Mouse (Mus musculus): ENCODE results near the gene Ccdc40.
A peak's percentile ranks its signal among the peaks of the same experiment; 100 is the strongest.
"Not testable (repeated sequence)": the region's sequence is repeated elsewhere in the genome, so short reads cannot be mapped to it uniquely, and the experiment has no call there.

Gene Ccdc40

DNA sequence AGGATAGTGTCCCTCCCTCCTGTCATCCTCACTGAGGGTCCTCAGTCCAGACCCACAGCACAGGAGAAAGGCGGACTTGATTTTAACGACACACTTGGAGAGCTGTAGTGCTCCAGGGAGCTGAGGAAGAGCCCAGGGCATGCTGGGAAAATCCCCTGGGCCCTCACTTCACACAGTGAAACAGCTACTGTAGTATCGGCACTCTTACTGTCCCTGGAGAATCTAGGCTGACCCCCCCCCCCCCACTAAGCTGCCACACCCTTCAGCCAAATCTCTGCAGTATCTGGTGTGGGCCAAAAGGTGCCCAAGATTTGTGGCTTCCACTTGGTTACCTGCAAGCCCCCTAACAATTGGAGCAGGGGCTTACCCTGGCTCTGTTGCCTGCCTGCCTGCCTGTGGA lies 8.6 kb downstream of the Ccdc40 start:
- DNase-seq (ENCODE audit: low spot score in 2 of 2) = no peak

DNA sequence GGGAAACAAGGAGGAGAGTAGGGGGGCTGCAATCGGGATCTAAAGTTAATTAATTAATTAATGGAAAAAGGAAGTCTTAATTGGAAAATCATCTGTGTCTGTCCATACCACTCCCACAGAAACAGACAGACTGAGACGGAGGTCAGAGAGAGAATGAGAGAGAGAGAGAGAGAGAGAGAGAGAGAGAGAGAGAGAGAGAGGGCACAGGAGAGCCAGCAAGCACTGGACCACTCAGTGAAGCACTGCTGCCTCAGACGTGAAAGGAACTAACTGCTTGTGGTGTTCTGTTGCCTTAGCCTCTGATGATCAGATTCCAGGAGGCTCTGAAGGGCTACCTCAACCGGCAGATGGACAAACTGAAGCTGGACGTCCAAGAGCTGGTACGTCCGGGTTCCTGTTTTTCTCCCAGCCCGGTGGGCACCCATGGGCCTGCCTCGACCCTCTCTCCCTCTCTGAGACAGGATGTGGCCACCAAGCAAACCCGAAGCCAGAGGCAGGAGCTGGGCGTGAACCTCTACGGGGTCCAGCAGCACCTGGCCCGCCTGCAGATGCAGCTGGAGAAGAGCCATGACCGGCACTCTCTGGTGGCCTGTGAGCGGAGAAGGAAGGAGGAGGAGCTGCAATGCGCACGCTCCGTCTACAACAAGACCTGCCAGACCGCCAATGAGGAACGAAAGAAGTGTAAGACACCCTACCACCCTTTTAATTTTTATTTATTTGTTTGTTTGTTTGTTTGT lies 9.4 kb downstream of the Ccdc40 start:
- DNase-seq (ENCODE audit: low spot score in 2 of 2) = peak; percentile 26 to 50

DNA sequence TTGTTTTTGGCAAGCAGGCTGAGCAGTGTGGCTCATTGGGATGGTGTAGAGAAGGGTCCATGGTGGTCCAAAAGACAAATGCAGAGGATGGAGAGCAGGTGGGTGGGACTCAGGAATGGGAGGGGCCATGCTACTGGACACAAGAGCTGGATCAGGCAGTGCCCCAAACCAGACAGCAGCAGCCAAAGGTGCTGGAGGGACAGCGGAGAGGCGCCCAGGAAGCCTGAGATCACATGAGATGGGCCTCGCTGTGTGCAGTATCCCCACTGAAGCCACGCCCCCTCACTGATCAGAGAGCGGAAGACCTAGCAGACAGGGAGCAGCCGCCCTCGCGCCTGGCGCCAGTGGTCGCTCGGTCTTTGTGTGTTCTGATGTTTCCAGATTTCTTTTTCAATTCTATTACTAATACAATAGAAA lies 9.9 kb downstream of the Ccdc40 start:
- DNase-seq (ENCODE audit: low spot score in 2 of 2) = peak; percentile 36 to 47

DNA sequence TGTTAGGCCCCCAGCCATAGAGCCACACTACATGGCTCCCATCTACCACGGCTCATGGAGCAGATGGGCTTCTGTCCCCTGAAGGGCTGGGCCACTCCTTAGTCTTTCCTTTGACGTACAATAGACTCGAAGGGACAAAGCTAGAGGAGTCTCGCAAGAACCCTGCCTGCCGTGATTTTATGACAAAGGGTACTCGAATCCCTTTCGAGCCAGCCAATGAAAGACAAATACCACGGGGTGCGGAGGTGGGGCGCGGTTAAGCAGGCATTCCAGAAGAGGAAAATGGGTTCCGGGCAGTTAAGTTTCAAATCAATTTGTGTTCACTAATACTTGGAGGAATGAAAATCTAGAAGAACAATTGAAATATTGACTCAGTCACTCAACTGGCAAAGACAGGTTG lies 11.1 kb downstream of the Ccdc40 start:
- no peak for DNase-seq (ENCODE audit: low spot score in 2 of 2)

DNA sequence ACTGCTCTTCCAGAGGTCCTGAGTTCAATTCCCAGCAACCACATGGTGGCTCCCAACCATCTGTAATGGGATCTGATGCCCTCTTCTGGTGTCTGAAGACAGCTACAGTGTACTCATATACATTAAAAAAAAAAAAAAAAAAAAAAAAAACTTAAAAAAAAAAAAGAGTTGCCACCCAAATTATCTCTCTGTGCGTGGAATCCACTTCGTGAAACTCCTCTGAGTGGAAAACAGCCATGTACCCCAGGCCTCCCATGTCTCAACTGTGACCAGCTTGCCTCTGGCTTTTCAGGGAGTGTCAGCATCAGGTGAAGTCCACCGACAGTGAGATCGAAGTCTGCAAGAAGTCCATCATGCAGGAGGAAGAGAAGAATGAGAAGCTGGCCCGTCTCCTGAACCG lies 17.2 kb downstream of the Ccdc40 start:
- not testable (repeated sequence) for DNase-seq (ENCODE audit: low spot score in 2 of 2)

DNA sequence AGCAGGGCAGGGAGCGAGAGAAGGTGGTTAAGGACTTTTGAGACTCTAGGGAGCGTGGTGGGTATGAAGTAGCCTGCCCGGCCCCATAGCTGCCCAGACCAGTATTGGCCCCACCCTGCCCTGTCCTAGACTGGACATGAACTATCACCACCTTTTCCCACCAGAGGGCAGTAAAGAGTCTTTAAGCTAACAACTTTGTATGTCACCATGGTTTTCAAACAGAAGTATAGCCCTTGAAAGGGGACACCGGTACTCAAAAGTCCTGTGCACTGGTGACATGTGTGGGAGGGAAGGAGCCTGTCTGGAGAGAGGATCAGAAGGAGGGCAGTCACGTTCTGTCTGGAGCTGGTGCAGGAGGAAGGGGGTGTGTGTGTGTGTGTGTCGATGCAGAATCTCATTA lies 20.6 kb downstream of the Ccdc40 start:
- peak; percentile 32 to 61 for DNase-seq (ENCODE audit: low spot score in 2 of 2)

DNA sequence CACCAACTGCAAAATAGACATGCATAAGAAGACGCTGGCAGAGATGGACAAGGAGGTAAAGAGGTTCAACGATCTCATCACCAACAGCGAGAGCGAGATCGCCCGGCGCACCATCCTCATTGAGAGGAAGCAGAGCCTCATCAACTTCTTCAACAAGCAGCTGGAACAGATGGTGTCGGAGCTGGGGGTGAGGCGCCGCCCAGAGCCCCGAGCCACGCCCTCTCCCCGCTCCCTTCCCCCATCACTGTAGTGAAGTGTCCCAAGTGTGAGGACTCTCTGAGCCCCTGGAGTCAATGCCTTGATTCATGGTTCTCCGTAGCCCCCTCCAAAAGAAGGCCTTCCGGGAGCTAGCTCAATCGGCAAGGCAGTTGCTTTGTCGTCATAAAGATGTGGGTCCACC lies 22.6 kb downstream of the Ccdc40 start:
- no peak for DNase-seq (ENCODE audit: low spot score in 2 of 2)

DNA sequence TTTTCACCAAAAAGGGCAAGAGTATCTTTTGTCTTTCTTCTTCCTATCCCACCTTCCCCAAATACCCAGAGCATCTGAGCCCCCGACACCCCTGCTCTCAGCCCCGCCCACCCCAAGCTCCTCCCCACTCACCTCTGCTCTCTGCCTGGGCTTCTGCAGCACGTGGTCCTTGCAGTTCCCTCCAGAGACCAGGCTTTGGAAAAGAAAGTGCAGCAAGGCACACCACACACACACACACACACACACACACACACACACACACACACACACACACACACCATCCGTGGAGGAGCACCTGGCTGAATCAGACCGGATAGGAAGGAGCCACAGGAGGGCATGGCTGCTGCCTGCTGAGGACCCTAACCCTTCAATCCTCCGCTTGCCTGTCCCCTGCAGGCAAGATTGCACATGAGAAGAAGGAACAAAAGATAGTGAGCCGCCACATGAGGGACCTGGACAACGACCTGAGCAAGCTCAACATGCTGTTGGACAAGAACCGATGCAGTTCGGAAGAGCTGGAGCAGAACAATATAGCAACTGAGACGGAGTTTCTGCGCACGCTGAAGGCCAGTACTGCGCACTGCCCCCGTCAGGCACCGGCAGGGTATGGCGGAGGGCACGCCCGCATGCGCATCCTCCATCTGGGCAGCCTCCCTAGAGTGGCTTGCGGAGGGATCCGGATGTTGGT lies 24.6 kb downstream of the Ccdc40 start:
- no peak for DNase-seq (ENCODE audit: low spot score in 2 of 2)

DNA sequence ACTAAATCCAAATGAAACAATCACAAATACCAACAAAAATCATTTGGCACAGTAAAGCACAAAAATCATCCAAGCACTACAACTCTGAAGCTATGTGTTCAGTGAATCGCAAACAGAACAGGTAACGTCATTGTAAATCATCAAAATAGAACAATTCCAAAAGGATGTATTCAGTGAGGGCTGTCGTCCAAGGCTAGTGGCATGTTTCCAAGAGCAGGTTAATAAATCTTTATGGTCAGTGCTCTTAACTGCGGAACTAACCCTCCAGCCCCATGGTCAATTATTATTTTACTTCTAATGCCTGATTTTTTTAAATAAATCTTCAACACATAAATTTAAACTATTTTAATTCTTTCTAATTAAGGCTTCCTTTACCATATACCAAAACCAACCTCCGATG lies 28.2 kb downstream of the Ccdc40 start:
- not testable (repeated sequence) for DNase-seq (ENCODE audit: low spot score in 2 of 2)

DNA sequence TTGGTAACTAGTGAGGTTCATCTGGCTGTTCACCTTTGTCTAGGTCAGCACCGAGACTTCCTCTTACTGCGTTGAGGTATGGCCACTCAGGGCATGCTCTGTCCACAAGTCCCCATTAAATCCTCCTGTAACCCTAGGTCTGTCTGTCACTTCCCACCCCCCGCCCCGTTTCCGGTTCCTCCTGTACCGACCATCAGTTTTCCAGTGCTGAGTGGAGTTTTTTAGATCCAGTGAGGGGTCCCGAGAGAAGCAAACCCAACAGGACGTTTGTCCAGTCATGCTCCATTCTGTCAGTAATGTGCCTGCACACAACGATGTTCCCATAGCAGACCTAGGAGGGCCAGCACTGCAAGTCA lies 29.8 kb downstream of the Ccdc40 start:
- no peak for DNase-seq (ENCODE audit: low spot score in 2 of 2)

DNA sequence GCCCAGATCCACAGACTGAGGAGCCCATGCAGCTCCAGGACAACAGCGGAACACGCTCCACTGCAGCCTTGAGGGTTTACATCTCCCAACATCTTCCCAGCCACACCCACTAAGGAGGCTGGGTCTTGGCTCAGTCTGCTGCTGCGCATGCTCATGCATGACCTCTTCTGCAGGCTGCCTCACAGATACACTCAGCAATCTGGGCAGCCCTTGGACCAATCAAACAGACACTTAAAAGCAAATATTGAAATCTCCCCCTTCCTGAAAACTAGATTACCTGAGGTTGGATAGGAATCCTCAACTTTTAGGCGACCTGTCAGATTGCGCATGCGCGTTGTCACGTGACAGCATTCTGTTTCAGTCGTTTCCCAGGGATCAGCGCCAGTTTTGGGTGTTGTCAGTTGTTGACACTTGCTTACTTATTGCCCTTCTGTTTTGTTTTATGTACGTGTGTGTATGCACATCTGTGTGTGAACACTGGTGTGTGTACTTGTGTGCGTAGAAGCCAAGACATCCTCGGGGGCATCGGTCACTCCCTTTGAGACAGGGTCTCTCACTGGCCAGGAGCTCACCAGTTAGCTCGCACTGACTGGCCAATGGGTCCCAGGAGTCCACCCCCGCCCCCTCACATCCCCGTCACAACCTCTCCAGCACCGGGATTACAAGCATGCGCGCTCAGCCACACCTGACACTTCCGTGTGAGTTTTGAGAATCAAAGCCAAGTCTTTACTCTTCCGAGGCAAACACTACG lies 30.4 kb downstream of the Ccdc40 start:
- DNase-seq (ENCODE audit: low spot score in 2 of 2) = peak; percentile 71 to 81

DNA sequence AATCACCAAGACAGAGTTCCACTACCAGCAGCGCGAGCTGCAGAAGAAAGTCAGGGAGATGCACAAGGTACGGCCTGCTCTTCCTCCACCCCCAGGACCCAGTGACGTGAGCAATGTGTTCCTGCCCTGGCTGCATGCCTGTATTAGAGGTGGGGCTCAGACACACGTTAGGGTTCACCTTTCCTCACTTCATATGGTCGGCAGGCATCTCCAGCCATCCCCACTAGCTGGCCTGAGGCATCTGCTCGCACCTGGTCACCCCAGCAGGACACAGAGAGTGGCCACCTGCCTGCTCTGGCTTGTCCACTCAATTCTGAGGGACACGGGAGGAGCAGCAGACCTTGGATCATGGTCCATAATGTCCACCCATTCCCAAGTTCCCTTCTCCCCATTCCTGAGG lies 31.6 kb downstream of the Ccdc40 start:
- DNase-seq (ENCODE audit: low spot score in 2 of 2) = no peak

DNA sequence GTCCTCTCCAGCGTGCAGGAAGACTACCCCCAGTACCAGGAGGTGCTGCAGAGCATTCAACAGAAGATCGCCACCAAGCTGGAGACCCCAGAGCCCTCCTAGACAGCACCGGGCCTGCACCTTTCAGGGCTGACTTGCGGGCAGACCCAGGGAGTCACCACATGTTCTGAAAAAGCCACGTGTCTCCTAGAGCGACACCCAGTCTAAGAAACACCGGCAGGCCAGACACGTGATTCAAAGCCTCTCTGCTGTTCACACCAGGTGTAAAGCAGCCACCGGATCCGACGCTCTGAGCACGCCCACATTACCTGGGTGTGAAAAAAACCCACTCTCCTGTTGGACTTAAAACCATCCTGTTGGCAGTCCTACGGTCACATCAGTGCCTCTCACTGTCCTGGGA lies 36.0 kb downstream of the Ccdc40 start:
- no peak for DNase-seq (ENCODE audit: low spot score in 2 of 2)

DNA sequence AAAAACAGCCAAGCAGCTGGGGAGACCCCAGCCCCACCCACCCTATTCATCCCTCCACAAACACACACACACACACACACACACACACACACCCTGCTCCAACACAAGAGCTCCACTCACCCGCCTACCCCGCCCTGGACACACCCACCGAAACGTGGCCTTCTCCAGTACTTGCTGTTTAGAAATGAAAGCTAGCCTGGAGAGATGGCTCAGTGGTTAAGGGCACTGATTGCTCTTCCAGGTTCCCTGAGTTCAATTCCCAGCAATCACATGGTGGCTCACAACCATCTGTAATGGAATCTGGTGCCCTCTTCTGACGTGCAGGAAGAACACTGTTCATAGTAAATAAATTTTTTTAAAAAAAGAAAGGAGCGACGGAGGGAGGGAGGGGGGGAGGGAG lies 37.4 kb downstream of the Ccdc40 start:
- no peak for DNase-seq (ENCODE audit: low spot score in 2 of 2)

DNA sequence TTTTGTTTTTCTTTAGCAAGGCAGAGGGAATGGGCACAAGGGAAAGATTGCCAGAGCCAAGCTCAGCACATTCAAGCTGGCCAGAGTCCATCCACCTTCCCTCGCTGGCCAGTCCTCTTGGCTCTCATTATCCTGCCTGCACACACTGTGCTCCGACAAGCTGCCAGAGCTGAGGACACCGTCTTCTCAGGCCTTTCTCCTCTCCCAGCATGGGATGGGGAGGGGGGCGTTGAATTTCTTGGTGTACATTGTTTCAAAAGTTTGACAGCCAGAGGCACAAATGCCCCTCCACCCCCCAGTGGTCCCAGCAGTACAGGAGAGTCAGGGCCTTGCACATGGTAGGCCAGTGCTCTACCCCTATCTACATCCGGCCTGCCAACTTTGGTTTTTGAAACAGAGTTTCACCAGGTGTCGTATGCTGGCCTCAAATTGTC lies 38.9 kb downstream of the Ccdc40 start:
- DNase-seq (ENCODE audit: low spot score in 2 of 2) = peak; percentile 41 to 47

DNA sequence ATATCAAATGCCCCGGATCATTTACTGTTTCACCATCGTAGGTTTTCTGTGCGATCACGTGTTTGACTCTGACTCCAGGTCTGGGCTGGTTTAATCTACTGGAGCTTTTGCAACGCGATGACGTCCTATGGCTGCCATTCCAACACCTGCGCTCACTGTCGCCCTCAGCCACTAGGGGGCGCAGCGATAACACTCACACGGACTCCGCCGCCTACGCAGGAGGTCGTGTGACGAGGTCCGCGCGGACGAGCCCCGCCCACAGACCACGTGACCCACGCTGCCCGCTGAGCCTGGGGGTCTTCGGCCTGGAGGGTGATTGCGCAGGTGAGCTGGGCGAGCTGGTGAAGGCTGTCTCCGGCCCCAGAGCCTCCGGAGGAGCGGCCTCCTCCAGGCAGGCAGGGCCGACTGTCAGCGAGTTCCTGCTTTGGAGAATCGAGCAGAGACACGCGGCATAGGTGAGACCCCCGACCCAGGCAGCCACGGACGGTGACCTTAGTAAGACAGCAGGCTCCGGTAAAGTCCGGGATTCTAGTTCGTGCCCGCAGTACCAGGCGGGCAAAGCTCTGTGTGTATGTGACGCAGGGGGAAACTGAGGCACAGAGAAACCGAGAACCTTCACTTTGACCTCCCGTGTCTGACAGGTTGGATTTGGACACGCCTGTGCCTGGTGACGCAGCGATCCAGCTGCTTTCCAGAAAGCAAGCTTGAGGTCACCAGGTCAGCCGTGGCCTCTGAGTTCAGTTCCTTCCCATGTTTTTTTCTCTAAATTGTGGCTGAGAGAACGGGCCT lies 39.6 kb downstream of the Ccdc40 start, which contains the start of gene Gaa:
Gaa (plus strand) TSS at position 120 of the 789 bp plus-strand sequence.
- DNase-seq (ENCODE audit: low spot score in 2 of 2) = peak; percentile 89 to 94

DNA sequence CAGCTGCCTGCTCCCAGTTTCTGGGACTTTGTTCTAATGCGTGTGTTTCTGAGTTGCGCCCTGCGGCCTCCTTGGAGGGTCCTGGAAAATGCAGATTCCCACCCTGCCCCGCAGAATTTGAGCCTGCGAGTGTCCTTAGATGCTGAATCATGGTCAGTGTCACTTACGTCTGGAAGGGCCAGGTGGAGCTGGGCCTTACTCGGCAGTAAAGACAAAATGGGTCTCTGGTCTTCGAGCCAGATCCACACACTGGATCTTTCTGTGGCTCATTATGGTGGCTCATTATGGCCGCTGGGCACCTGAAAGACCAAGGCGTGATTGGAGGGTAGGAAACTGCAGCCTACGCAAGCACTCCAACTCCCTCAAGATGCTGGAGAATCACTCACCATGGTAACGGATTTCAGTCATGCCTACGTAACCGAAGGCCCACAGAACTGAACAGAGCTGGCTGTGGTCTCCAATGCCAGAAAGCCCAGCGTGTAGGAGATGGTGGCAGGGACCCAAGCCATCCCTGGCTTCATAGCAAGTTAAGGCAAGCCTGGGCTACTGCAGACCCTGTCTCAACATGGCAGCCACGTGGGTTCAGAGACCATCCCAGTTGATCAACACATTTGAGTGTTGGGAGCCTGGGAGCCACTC lies 40.3 kb downstream of the Ccdc40 start:
- no peak for DNase-seq (ENCODE audit: low spot score in 2 of 2)

DNA sequence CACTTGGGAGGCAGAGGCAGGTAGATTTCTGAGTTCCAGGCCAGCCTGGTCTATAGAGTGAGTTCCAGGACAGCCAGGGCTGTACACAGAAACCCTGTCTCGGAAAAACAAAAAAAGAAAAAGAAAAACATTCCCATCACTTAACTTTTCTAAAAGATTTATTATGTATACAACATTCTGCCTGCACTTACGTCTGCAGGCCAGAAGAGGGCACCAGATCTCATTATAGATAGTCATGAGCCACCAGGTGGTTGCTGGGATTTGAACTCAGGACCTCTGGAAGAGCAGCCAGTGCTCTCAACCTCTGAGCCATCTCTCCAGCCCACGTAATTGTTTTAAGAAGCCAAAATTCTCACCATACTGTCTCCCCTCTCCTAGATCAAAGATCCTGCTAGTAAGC lies 44.1 kb downstream of the Ccdc40 start:
- DNase-seq (ENCODE audit: low spot score in 2 of 2) = not testable (repeated sequence)

DNA sequence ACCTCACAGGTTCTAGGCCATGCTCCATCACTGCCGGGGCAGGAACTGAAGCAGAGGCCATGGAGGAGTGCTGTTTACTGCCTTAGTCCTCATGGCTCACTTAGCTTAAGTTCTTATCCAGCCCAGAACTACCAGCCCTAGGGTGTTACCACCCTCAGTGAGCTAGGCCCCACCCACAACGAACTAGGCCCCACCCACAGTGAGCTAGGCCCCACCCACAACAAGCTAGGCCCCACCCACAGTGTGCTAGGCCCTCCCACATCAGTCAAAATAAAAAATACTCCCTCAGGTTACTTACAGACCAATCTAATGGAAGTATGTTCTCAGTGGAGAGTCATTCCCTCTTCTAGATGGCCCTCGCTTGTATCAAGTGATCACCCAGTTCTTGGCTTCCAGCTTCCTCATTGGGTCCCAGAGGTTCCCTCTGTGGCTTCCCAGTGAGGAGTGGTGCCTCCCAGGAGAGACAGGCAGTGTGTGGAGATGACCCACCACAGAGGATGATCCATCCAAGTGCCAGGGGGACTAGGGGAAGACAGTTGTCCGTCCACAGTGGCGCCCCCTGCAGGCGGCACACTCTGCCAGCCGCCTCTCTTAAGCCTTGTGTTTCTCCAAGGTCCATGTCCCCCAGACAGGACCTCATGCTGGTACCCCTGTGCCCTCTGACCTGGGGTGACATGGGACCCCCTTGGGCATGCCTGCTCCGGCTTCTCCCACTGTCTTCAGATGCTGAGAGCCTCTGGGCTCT lies 45.0 kb downstream of the Ccdc40 start:
- no peak for DNase-seq (ENCODE audit: low spot score in 2 of 2)

DNA sequence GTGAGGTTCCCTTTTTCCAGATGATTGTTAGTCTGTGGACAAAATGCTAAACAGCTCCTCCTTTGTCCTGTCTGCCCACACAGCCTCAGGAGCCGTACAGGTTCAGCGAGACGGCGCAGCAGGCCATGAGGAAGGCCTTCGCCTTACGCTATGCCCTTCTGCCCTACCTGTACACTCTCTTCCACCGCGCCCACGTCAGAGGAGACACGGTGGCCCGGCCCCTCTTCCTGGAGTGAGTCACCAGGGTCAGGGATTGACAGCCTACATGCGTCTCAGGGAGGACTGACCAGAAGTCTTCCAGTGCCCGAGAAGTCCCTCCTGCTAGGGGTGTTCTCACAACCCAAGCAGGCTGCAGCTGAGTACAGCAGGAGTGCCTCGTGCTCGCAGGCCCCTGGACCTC lies 52.7 kb downstream of the Ccdc40 start:
- no peak for DNase-seq (ENCODE audit: low spot score in 2 of 2)
